Mouse (Mus musculus): ENCODE measurements around the gene Tbl1x. TPM values are rescaled to one million over a fixed set of nuclear protein-coding genes. Genes with fewer than 3 reads are reported as not detected.

Gene Tbl1x
- polyA plus RNA-seq, 1 experiment from 2014 or later: 79.7 TPM

DNA sequence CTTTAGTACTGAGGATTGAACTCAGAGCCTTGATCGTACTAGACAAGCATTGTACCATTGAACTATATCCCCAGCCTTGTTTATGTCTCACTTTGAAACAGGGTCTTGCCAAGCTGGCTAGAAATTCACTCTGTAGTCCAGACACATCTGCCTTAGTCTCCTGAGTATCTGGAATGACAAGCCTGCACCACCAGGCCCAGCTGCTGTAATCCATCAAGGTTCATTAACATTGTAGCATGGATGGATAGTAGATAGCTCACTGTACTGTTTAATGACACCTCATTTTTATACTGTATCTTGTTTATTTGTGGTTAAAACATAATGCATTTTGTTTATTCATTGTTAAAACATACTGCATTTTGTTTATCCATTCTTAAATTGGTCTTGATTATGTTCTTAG, 62.9 kb downstream of the Tbl1x start:
- Histone ChIP-seq H3K9ac (replicated peaks) (no peak overlapping the region), H3K4me3 (replicated peaks) (no peak overlapping the region), H3K4me1 (replicated peaks) (no peaks in the 10 kb centered on the region), H3K36me3 (no peaks in the 10 kb centered on the region), H3K9me3 (no peaks in the 10 kb centered on the region), H3K27me3 (no peaks in the 10 kb centered on the region), H3K4me2 (no peak overlapping the region), H3K27ac (no peak overlapping the region)
- 96% methylated on average over 1 of the region's 1 CpGs for WGBS
- ATAC-seq (ENCODE audit: insufficient number of reproducible peaks, insufficient read depth, low FRiP score, low TSS enrichment, low read depth): no peak

DNA sequence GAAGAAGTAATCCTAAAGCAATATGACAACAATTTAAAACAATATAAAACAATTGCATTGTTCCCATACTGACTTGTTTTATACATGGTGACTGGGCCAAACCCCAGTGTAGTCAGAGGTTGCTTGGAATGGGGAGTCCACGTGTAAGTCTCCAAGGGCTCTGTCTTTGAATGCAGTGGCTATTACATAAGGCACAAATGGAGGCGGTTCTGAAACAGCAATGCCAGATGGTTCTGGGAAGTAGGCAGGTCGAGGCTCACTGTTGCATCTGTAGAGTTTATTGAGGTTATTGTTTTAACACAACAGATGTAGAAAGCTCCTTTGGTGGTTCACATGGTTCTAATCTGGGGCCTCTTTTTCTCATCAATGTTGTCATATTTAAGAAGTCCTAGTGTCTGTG, 66.3 kb downstream of the Tbl1x start:
- Histone ChIP-seq H3K4me1 (replicated peaks) (no peaks in the 10 kb centered on the region), H3K4me2 (no peak overlapping the region), H3K9ac (replicated peaks) (no peak overlapping the region), H3K36me3 (no peaks in the 10 kb centered on the region), H3K27ac (no peak overlapping the region), H3K4me3 (replicated peaks) (no peak overlapping the region), H3K27me3 (no peaks in the 10 kb centered on the region), H3K9me3 (no peaks in the 10 kb centered on the region)
- no peak for ATAC-seq (ENCODE audit: insufficient number of reproducible peaks, insufficient read depth, low FRiP score, low TSS enrichment, low read depth)
- WGBS: 77% methylated on average over 3 of the region's 3 CpGs

DNA sequence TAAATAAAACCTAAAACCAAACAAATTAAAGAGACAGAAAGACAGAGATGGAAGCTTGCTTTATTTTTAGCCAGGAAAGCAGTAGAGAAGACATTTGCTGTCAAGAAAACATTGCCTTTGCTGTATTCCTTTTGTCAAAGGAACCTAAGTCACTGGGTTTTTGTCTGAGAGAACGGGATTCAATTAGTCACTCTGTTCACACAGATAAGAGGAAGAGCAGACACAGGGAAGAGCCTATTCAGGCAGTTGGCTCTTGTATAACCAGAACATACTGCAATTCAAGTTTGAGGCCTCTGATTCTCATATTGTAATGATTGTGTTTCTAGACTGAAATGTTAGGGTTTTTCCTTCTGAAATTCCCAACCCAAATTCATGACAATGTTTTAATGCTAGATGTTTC, 67.4 kb downstream of the Tbl1x start:
- Histone ChIP-seq H3K9ac (replicated peaks) (no peak overlapping the region), H3K36me3 (no peaks in the 10 kb centered on the region), H3K27me3 (no peaks in the 10 kb centered on the region), H3K4me3 (replicated peaks) (no peak overlapping the region), H3K4me2 (no peak overlapping the region), H3K9me3 (no peaks in the 10 kb centered on the region), H3K4me1 (replicated peaks) (no peaks in the 10 kb centered on the region), H3K27ac (no peak overlapping the region)
- ATAC-seq (ENCODE audit: insufficient number of reproducible peaks, insufficient read depth, low FRiP score, low TSS enrichment, low read depth): no peak
- whole genome bisulfite sequencing: 96% methylated on average over 1 of the region's 1 CpGs

DNA sequence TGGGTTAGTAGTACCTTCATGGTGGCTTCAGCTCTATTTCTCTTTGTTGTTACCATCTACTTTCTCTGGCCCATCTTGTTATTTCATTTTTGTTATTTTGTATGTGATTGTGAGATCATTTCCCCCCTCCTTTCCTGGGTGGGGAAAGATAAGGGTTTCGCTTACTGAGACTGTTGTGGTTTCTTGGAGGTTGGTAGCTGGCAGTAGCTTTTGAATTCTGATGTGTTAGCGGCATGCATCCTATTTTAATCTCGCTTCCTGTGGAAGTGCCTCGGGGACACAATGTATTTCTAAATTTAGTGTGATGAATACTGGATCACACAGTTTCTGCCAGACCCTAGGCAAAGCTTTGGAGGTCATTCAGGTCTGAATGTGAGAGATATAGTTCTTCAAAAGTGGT, 69.2 kb downstream of the Tbl1x start:
- Histone ChIP-seq H3K27ac (no peak overlapping the region), H3K4me1 (replicated peaks) (no peaks in the 10 kb centered on the region), H3K4me3 (replicated peaks) (no peak overlapping the region), H3K9me3 (no peaks in the 10 kb centered on the region), H3K4me2 (no peak overlapping the region), H3K36me3 (no peaks in the 10 kb centered on the region), H3K27me3 (no peaks in the 10 kb centered on the region), H3K9ac (replicated peaks) (no peak overlapping the region)
- ATAC-seq (ENCODE audit: insufficient number of reproducible peaks, insufficient read depth, low FRiP score, low TSS enrichment, low read depth): no peak
- 86% methylated on average over 4 of the region's 4 CpGs for WGBS

DNA sequence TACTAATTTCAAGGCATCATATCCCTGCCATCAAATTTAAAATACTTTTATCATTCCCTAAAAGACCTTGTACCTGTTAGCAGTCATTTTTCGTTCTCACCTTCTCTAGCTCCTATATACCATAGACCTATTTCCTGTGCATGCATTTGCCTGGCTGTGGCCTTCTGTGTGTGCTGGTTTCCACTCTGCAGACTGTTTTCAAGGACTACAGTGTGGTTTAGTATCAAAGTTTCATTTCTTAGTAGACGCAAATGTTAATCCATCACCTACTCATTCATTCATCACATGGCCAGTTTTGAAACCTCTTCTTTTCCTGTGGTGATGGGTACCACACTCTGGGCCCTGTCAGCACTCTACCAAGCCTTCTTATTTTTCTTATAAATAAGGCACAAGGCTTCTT, 75.2 kb downstream of the Tbl1x start:
- WGBS: 91% methylated on average over 2 of the region's 2 CpGs
- H3K9me3 ChIP-seq: no peaks in the 10 kb centered on the region

DNA sequence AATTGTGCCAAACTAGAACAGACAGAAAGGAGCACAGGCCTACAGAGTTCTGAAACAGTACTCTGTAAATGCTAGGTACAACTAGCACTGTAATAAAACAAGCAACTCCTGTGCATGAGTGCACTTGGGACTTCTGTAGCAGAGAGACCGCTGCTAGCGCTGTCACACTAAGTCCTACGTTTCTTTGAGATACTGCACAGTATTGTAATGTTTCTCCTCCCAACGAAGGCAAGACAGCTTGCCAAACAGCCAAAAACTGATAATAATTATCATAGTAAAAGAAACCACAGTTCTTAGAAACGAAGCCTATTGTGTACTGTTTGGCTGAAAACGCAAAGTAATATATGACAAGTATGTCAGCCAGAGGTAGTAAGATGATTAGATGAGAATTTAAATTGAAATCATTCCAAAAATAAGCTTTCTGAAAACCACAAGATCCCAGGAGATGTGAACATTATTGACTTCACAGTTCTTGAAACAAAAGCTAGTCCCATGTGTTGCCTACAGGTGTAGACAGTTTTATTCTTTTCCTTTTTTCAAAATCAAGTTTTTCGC, 83.9 kb downstream of the Tbl1x start:
- no peak overlapping the region for H3K27ac ChIP-seq
- WGBS: 78% methylated on average over 7 of the region's 7 CpGs
- no peak overlapping the region for H3K9ac ChIP-seq (replicated peaks)
- no peaks in the 10 kb centered on the region for H3K27me3 ChIP-seq
- no peaks in the 10 kb centered on the region for H3K36me3 ChIP-seq
- no peak overlapping the region for H3K4me2 ChIP-seq
- H3K4me1 ChIP-seq (replicated peaks): no peaks in the 10 kb centered on the region
- no peak for ATAC-seq (ENCODE audit: insufficient number of reproducible peaks, insufficient read depth, low FRiP score, low TSS enrichment, low read depth)
- H3K4me3 ChIP-seq (replicated peaks): no peak overlapping the region
- no peaks in the 10 kb centered on the region for H3K9me3 ChIP-seq

More for the DNA sequence above, 75.2 kb downstream of the Tbl1x start:
- no peak for ATAC-seq (ENCODE audit: insufficient number of reproducible peaks, insufficient read depth, low FRiP score, low TSS enrichment, low read depth)
- H3K9ac ChIP-seq (replicated peaks): no peak overlapping the region
- H3K36me3 ChIP-seq: no peaks in the 10 kb centered on the region
- H3K27ac ChIP-seq: no peak overlapping the region
- H3K4me3 ChIP-seq (replicated peaks): no peak overlapping the region
- no peaks in the 10 kb centered on the region for H3K4me1 ChIP-seq (replicated peaks)
- H3K27me3 ChIP-seq: no peaks in the 10 kb centered on the region
- no peak overlapping the region for H3K4me2 ChIP-seq

DNA sequence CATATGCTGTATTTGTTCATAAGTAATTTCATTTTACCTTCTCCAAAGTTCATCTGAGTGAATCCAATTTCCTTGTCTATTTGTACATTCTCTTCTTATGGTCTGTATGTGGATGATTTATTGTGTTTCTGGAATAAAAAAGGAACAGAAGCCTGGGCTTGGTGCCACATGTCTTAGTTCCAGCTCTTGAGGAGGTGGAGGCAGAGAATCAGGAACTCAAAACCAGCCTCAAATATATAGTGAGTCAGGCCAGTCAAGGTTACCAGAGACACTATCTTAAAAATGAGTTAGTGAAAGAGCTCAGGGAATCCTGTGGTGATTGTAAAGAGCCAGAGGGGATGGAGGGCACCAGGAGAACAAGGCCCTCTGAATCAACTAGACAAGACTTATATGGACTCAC, 86.9 kb downstream of the Tbl1x start:
- no peaks in the 10 kb centered on the region for H3K9me3 ChIP-seq
- H3K27me3 ChIP-seq: no peaks in the 10 kb centered on the region
- no peak overlapping the region for H3K4me2 ChIP-seq
- ATAC-seq (ENCODE audit: insufficient number of reproducible peaks, insufficient read depth, low FRiP score, low TSS enrichment, low read depth): no peak
- H3K36me3 ChIP-seq: no peaks in the 10 kb centered on the region
- H3K4me1 ChIP-seq (replicated peaks): no peaks in the 10 kb centered on the region
- no peak overlapping the region for H3K9ac ChIP-seq (replicated peaks)
- no peak overlapping the region for H3K27ac ChIP-seq
- H3K4me3 ChIP-seq (replicated peaks): no peak overlapping the region

DNA sequence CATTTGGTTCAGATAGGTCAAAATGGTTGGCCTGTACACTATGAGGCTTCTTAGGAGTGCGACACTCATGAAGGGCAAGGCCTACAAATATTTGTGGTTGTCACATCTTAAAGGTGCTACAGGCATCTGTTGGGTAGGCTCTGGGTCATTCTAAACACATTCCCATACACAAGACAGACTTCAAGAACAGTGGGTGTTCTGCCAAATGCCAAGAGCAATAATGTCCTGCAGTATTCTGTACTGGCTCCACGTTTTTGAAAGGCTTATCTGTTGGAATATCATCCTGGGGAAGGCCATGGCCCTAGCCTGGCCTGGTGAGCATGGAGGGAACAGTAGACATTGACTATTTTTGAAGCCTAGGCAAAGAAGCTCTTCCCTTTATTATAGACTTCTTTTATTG, 87.9 kb downstream of the Tbl1x start:
- Histone ChIP-seq H3K9me3 (no peaks in the 10 kb centered on the region), H3K4me1 (replicated peaks) (no peaks in the 10 kb centered on the region), H3K27ac (no peak overlapping the region), H3K36me3 (no peaks in the 10 kb centered on the region), H3K4me3 (replicated peaks) (no peak overlapping the region), H3K9ac (replicated peaks) (no peak overlapping the region), H3K4me2 (no peak overlapping the region), H3K27me3 (no peaks in the 10 kb centered on the region)
- WGBS: 83% methylated on average over 2 of the region's 2 CpGs
- no peak for ATAC-seq (ENCODE audit: insufficient number of reproducible peaks, insufficient read depth, low FRiP score, low TSS enrichment, low read depth)

DNA sequence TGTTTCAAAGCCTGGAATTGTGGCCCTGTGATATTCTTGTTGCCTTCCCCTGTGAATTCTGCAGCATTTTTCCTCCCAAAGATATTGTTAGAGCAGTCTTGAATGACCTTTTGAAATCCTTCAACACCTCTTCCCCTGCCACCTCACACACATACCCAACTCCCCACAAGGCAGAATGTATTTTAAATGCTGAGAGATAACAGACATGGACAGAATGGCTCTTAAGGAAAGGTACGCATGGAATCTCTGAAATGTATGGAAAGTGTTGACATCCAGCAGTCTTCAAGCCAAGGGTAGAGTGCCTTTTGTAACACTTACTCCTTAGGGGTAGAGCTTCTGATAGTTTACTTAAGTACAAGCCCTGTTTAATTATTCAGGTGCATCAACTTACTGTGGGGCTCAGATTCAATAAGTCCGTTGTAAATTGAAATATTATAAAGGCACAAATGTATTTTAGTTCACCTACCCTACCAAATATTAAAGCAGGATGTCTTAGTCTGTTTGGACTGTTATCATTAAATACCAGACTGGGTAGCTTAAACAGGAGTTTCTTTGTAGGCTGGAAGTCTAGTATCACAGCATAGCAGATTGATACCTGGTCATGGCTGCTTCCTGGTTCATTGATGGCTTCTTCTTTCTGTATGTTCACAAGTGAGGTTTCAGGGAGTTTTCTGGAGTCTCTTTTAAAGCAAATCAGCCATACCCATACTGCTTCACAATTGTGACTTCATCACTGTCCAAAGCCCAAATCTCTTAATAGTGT, 92.9 kb downstream of the Tbl1x start:
- ATAC-seq (ENCODE audit: insufficient number of reproducible peaks, insufficient read depth, low FRiP score, low TSS enrichment, low read depth): no peak
- Histone ChIP-seq H3K4me3 (replicated peaks) (no peak overlapping the region), H3K27me3 (no peaks in the 10 kb centered on the region), H3K4me1 (replicated peaks) (no peaks in the 10 kb centered on the region), H3K4me2 (no peak overlapping the region), H3K27ac (no peak overlapping the region), H3K9ac (replicated peaks) (no peak overlapping the region), H3K36me3 (no peaks in the 10 kb centered on the region), H3K9me3 (no peaks in the 10 kb centered on the region)
- WGBS: 98% methylated on average over 2 of the region's 2 CpGs

DNA sequence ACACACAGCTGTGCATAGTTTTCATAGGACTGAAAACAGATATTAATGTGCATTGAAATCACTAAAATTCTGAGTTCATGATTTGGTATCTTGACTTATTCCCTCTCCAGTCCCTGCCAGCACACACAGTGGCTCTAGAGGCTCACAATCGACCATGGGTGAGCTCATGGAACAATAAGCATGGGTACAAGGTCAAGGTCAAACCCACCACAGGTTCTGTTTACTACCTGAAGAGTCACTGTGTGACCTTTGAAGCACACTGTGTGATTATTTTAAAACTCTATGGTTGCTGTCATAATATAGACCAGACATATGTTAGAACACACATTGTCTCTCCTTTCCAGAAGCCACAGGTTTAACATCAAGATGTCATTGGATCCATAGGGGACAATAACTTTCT, 96.7 kb downstream of the Tbl1x start:
- H3K9me3 ChIP-seq: no peaks in the 10 kb centered on the region
- no peaks in the 10 kb centered on the region for H3K36me3 ChIP-seq
- WGBS: 64% methylated on average over 1 of the region's 1 CpGs
- no peak overlapping the region for H3K4me2 ChIP-seq
- H3K27ac ChIP-seq: no peak overlapping the region
- no peak for ATAC-seq (ENCODE audit: insufficient number of reproducible peaks, insufficient read depth, low FRiP score, low TSS enrichment, low read depth)
- no peaks in the 10 kb centered on the region for H3K4me1 ChIP-seq (replicated peaks)
- H3K27me3 ChIP-seq: no peaks in the 10 kb centered on the region
- no peak overlapping the region for H3K9ac ChIP-seq (replicated peaks)
- H3K4me3 ChIP-seq (replicated peaks): no peak overlapping the region

DNA sequence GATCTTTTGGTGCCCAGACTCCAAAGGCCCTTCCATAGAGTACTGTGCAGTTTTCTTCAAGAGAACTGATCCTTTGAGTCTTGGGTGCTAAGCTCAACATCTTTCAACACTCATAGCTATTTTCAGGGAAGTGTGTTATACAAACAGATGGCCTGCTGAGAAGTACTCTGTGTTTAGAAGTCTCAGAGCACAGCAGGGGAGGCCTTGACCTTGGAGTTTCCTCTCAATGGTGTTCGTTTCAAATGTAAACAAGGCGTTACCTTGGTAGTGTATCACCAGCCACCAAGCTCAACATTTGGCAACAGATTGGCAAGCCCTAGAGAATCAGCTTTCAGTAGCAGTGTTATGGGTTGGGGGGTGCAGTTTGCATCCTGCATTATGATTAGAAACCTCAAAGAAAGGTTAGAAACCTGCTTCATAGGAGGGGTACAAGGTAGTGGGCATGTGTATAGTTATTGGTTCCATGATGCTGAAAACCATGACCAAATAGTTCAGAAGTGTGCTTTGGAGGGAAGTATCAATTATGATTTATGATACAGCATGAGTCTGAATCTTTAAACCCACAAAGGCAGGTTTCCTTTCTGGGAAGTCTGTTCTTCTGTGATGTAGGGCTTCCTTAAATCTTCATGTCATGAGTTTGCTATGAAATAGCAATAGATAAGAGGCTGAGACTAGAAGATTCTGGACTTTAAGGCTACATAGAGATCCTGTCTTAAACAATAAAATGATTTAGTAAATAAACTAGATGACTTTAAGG, 98.3 kb downstream of the Tbl1x start:
- Histone ChIP-seq H3K36me3 (no peaks in the 10 kb centered on the region), H3K27ac (no peak overlapping the region), H3K27me3 (no peaks in the 10 kb centered on the region), H3K4me1 (replicated peaks) (no peaks in the 10 kb centered on the region), H3K4me2 (no peak overlapping the region), H3K9me3 (no peaks in the 10 kb centered on the region), H3K9ac (replicated peaks) (no peak overlapping the region), H3K4me3 (replicated peaks) (no peak overlapping the region)
- ATAC-seq (ENCODE audit: insufficient number of reproducible peaks, insufficient read depth, low FRiP score, low TSS enrichment, low read depth): no peak
- 55% methylated on average over 2 of the region's 2 CpGs for WGBS
